Mouse (Mus musculus): ENCODE data around the gene Pi4k2a. TPM values are rescaled to one million over a fixed set of nuclear protein-coding genes. Genes with fewer than 3 reads are reported as not detected.

Gene Pi4k2a
- polyA plus RNA-seq, 1 experiment from 2014 or later = 40.8 TPM

DNA sequence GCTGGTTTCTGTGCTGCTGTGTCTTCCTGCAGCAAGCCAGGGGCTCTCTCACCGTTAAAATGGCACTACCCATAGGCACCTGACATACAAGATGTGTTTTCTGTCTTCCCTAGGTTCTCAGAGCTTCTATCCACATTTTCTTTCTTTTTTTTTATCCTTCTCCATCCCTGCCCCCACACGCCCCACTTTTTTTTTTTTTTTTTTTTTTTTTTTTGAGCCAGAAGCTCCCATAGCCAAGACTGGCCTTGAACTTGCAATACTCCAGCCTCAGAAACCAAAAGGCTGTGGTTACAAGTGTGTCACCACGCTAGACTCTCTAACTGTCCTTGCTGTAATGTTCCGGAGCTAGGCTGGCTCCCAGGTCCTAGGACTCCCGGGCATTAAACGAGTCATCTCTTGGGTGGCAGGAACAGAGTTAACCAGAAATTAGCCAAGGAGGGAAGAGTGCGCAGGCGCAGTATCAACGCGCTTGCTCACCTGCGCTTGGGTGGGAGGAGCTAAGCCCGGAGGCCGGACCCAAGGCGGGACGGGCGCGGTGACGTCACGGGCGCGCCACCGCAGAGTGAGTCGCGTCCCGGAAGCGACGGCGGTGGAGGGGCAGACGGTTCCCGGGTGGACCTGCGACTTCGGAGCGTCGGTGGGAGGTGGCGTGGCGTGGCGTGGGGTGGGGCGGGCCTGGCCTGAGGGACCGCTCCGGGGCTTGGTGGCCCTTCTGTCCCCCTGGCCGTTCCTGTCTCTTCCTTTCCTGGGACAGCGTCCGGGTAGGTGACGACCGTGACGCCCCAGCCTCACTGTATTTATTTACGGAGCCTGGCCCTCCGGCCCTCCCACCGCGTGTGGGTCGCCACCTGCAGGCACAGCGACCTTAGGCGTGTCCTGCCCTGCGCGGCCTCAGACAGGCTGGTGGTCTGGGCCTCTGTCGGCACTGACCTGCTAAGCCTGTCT, 80.0 kb downstream of the Pi4k2a start:
- peak overlapping the region; percentile 57 for H3K27ac ChIP-seq (replicated peaks; ENCODE audit: low read depth, low read length)
- WGBS = 2% methylated on average over 55 of the region's 56 CpGs
- ATAC-seq (ENCODE audit: low FRiP score, low TSS enrichment) (peak; percentile 90), DNase-seq (peak; percentile 99)
- peak overlapping the region; percentile 69 for H3K4me2 ChIP-seq (ENCODE audit: low read length)
- no peaks in the 10 kb centered on the region for H3K9me3 ChIP-seq (ENCODE audit: control insufficient read depth, low read length)
- H3K9ac ChIP-seq (replicated peaks; ENCODE audit: low read length) = peak overlapping the region; percentile 81
- peaks cover 3% of the 10 kb centered on the region; the same call in 1 of the 2 replicates for H3K36me3 ChIP-seq (ENCODE audit: control insufficient read depth, insufficient read depth, low read length)
- 0 out of 2 replicates have a peak, but pooled peaks cover 7% of the 10 kb centered on the region for H3K27me3 ChIP-seq (ENCODE audit: control insufficient read depth, insufficient read depth, low read length)
- H3K4me1 ChIP-seq (ENCODE audit: control insufficient read depth, insufficient read depth, low read length) = peaks cover 15% of the 10 kb centered on the region
- peak overlapping the region; percentile 86 for H3K4me3 ChIP-seq (replicated peaks; ENCODE audit: low read depth, low read length)

Other genes with a start within 250 kb of the Pi4k2a start
- 5.6 and 7.3 TPM in 2 replicates for gene Frat2, start 242.3 kb upstream of the Pi4k2a start, polyA plus RNA-seq (2014; fragmentation: Nextera tagmentation; extraction: Ambion mirVana)
- 12.5 TPM in 2 replicates for gene Rrp12, start 194.3 kb upstream of the Pi4k2a start, polyA plus RNA-seq (2014; fragmentation: Nextera tagmentation; extraction: Ambion mirVana)
- 451 and 465 TPM in 2 replicates for gene Pgam1, start 178.5 kb upstream of the Pi4k2a start, polyA plus RNA-seq (2014; fragmentation: Nextera tagmentation; extraction: Ambion mirVana)
- gene Exosc1, start 157.0 kb upstream of the Pi4k2a start, polyA plus RNA-seq (2014; fragmentation: Nextera tagmentation; extraction: Ambion mirVana) = 56.4 and 57.4 TPM in 2 replicates
- gene Zdhhc16, start 157.0 kb upstream of the Pi4k2a start, polyA plus RNA-seq (2014; fragmentation: Nextera tagmentation; extraction: Ambion mirVana) = 72.3 and 72.8 TPM in 2 replicates
- gene Mms19, start 109.3 kb upstream of the Pi4k2a start, polyA plus RNA-seq (2014; fragmentation: Nextera tagmentation; extraction: Ambion mirVana) = 28.1 and 30.4 TPM in 2 replicates
- gene Ubtd1, start 108.7 kb upstream of the Pi4k2a start, polyA plus RNA-seq (2014; fragmentation: Nextera tagmentation; extraction: Ambion mirVana) = 6.3 and 6.9 TPM in 2 replicates
- 0.45 and 1.00 TPM in 2 replicates for gene Ankrd2, start 54.5 kb upstream of the Pi4k2a start, polyA plus RNA-seq (2014; fragmentation: Nextera tagmentation; extraction: Ambion mirVana)
- gene Hoga1, start 44.9 kb upstream of the Pi4k2a start, polyA plus RNA-seq (2014; fragmentation: Nextera tagmentation; extraction: Ambion mirVana) = 0.94 and 1.3 TPM in 2 replicates
- not detected in 2 replicates for gene 4933411K16Rik, start 38.2 kb upstream of the Pi4k2a start, polyA plus RNA-seq (2014; fragmentation: Nextera tagmentation; extraction: Ambion mirVana)
- gene Morn4, start 4.1 kb upstream of the Pi4k2a start, polyA plus RNA-seq (2014; fragmentation: Nextera tagmentation; extraction: Ambion mirVana) = 144 and 145 TPM in 2 replicates
- 5.8 and 6.0 TPM in 2 replicates for gene Avpi1, start 38.6 kb downstream of the Pi4k2a start, polyA plus RNA-seq (2014; fragmentation: Nextera tagmentation; extraction: Ambion mirVana)
- gene Marveld1, start 56.9 kb downstream of the Pi4k2a start, polyA plus RNA-seq (2014; fragmentation: Nextera tagmentation; extraction: Ambion mirVana) = 1.5 and 1.8 TPM in 2 replicates
- 35.5 and 46.2 TPM in 2 replicates for gene Zfyve27, start 73.5 kb downstream of the Pi4k2a start, polyA plus RNA-seq (2014; fragmentation: Nextera tagmentation; extraction: Ambion mirVana)
- 0.68 and 0.82 TPM in 2 replicates for gene Sfrp5, start 111.8 kb downstream of the Pi4k2a start, polyA plus RNA-seq (2014; fragmentation: Nextera tagmentation; extraction: Ambion mirVana)
- gene Golga7b, start 157.1 kb downstream of the Pi4k2a start, polyA plus RNA-seq (2014; fragmentation: Nextera tagmentation; extraction: Ambion mirVana) = 34.1 and 42.2 TPM in 2 replicates

Measured in midbrain, embryonic 14.5 days (tissue).